Mouse (Mus musculus) myocyte (in vitro differentiated cells): ENCODE measurements around the gene Agmat. TPM values are rescaled to one million over a fixed set of nuclear protein-coding genes. Genes with fewer than 3 reads are reported as not detected.

ENCODE experiments used
- H3K27me3 ChIP-seq: one replicate; pipeline ENCODE4 v1.6.1; 2011; ENCODE audit not compliant: control insufficient read depth, insufficient read depth, insufficient read length
- H3K36me3 ChIP-seq: one replicate; pipeline ENCODE4 v1.6.1; 2011; ENCODE audit not compliant: control insufficient read depth, insufficient read depth
- H3K4me2 ChIP-seq: one replicate; pipeline ENCODE4 v1.6.1; 2011; ENCODE audit warnings: low read depth, control low read depth
- H3K4me3 ChIP-seq: one replicate; pipeline ENCODE4 v1.5.1; 2011; ENCODE audit warnings: mild to moderate bottlenecking, control low read depth, moderate library complexity
- H3K79me2 ChIP-seq: one replicate; pipeline ENCODE4 v1.6.1; 2011; ENCODE audit not compliant: control insufficient read depth, insufficient read depth
- H3ac ChIP-seq: one replicate; pipeline ENCODE4 v1.6.1; 2011; ENCODE audit not compliant: control insufficient read depth, insufficient read length
- CEBPB ChIP-seq: IDR thresholded peaks from 2 replicates; pipeline ENCODE4 v1.6.1; 2011; ENCODE audit warnings: mild to moderate bottlenecking, moderate library complexity; ENCODE audit not compliant: poor library complexity, insufficient read depth, severe bottlenecking
- E2F4 ChIP-seq: IDR thresholded peaks from one replicate; pipeline ENCODE4 v1.6.1; 2011; ENCODE audit warnings: mild to moderate bottlenecking, control low read depth, moderate library complexity; ENCODE audit not compliant: insufficient read depth
- MAX ChIP-seq: IDR thresholded peaks from one replicate; pipeline ENCODE4 v1.6.1; 2011; ENCODE audit warnings: low read depth, mild to moderate bottlenecking, control low read depth
- MYOD1 ChIP-seq, 3 experiments: IDR thresholded peaks; one replicate each; pipeline ENCODE4 v1.6.1; 2011; ENCODE audit warnings: control low read depth in 2 of 3, low read depth in 2 of 3, mild to moderate bottlenecking in 2 of 3, moderate library complexity in 1 of 3; ENCODE audit not compliant: insufficient read length in 2 of 3, control insufficient read depth in 1 of 3
- MYOG ChIP-seq, 3 experiments: IDR thresholded peaks; one replicate each; pipeline ENCODE4 v1.6.1; 2011; ENCODE audit warnings: control low read depth in 2 of 3, low read depth in 2 of 3, mild to moderate bottlenecking in 2 of 3; ENCODE audit not compliant: insufficient read length in 2 of 3, control insufficient read depth in 1 of 3, insufficient read depth in 1 of 3
- POLR2A ChIP-seq: IDR thresholded peaks from one replicate; pipeline ENCODE4 v1.6.1; 2011; ENCODE audit warnings: low read depth, mild to moderate bottlenecking, control low read depth, moderate library complexity; ENCODE audit not compliant: insufficient read length
- POLR2AphosphoS2 ChIP-seq: IDR thresholded peaks from one replicate; pipeline ENCODE4 v1.6.1; 2011; ENCODE audit warnings: low read depth, control low read depth; ENCODE audit not compliant: insufficient read length
- REST ChIP-seq: IDR thresholded peaks from one replicate; pipeline ENCODE4 v1.6.1; 2011; ENCODE audit warnings: mild to moderate bottlenecking, control low read depth, moderate library complexity; ENCODE audit not compliant: insufficient read depth, insufficient read length
- SRF ChIP-seq: IDR thresholded peaks from one replicate; pipeline ENCODE4 v1.6.1; 2011; ENCODE audit warnings: low read depth; ENCODE audit not compliant: control insufficient read depth, insufficient read length
- TCF12 ChIP-seq: IDR thresholded peaks from one replicate; pipeline ENCODE4 v1.6.1; 2011; ENCODE audit warnings: mild to moderate bottlenecking, control low read depth; ENCODE audit not compliant: poor library complexity, insufficient read depth, severe bottlenecking
- TCF3 ChIP-seq: IDR thresholded peaks from one replicate; pipeline ENCODE4 v1.6.1; 2011; ENCODE audit warnings: low read depth, control low read depth; ENCODE audit not compliant: insufficient read length
- USF1 ChIP-seq: IDR thresholded peaks from one replicate; pipeline ENCODE4 v1.6.1; 2011; ENCODE audit warnings: low read depth, mild to moderate bottlenecking, control low read depth, moderate library complexity
- polyA plus RNA-seq: library from polyadenylated mRNA; unstranded; fragments of >200 nt; fragmentation: generic; extraction: Trizol; gene quantifications from one replicate; pipeline ENCODE4 v1.2.1, GENCODE M21; 2012; ENCODE audit warnings: missing spikeins

Agmat gene
- polyA plus RNA-seq, 1 experiment = 0.72 TPM

DNA sequence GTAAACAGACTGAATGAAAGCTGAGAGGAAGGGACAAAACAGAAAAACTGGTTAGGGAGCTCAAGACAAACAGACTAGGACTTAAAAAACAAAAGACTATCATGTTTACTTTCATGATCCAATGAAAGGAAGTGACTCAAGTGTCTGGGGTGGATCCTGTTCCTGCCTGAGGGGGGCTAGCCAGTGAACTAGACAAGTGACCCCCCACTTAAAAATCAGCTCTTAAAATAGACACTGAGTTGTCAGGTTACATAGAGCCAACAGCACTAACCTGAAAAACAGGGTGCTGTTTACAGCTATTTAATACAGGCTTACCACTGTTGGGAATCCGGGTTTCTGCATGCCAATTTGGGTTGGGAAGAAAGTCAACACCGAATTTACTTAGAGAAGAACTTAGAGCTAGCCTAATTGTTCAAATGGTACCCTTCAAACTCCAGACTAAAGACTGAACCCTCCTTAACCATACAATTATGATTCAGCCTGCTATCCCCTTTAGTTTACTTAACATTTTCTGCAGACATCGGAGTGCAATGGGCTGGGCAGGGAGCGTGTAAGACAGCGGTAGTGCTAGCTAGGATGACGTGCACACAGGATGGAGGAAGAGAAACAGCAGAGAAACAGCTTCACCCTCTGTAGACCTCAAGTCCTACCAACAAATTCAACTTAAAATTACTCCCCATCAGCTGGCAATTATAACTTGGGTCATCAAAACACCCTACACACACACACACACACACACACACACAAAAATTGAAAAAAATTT, 25.5 kb upstream of the Agmat start:
- H3K4me3 ChIP-seq = peak overlapping the region; percentile 62

DNA sequence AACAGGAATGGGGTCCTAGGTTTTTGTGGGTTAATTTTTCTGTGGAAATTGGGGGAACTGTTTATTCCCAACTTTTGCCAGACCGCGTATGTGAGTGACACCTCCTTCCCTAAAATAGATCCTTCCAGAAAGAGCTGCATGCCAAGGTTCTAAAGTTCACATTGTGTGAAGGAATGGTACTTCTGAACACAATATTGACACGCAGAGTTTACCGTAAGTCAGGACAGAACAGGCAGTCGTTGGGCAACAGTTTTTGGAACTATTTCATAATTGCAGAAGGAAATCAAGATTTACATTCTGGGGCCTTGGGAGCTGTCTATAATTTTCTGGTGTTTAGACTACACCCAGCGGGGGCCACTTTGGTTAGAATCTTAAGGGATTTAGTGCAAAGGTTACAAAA, 24.5 kb upstream of the Agmat start:
- Histone ChIP-seq H3ac (no peak overlapping the region), H3K4me3 (peak overlapping the region; percentile 62), H3K79me2 (peaks cover 58% of the 10 kb centered on the region), H3K36me3 (peaks cover 10% of the 10 kb centered on the region), H3K27me3 (no peaks in the 10 kb centered on the region), H3K4me2 (peak overlapping the region; percentile 94)
- TF ChIP-seq E2F4 (no peak), POLR2AphosphoS2 (no peak), REST (no peak), USF1 (no peak), MYOG (IDR thresholded peaks at IDR 0.05; ENCODE audit: control insufficient read depth in 1 of 3, insufficient read depth in 1 of 3, insufficient read length in 2 of 3, low read depth in 2 of 3) (no peak), CEBPB (no peak), SRF (no peak), TCF12 (no peak), MAX (no peak), MYOD1 (IDR thresholded peaks at IDR 0.05; ENCODE audit: control insufficient read depth in 1 of 3, insufficient read length in 2 of 3, low read depth in 2 of 3) (no peak), POLR2A (no peak), TCF3 (no peak)

More for the DNA sequence above, 25.5 kb upstream of the Agmat start:
- Histone ChIP-seq H3K79me2 (peaks cover 69% of the 10 kb centered on the region), H3K36me3 (peaks cover 10% of the 10 kb centered on the region), H3K27me3 (no peaks in the 10 kb centered on the region), H3ac (no peak overlapping the region), H3K4me2 (peak overlapping the region; percentile 94)
- no peak for TF ChIP-seq MYOG (IDR thresholded peaks at IDR 0.05; ENCODE audit: control insufficient read depth in 1 of 3, insufficient read depth in 1 of 3, insufficient read length in 2 of 3, low read depth in 2 of 3)
- no peak for TF ChIP-seq MAX
- TF ChIP-seq TCF12 = no peak
- TF ChIP-seq REST = no peak
- TF ChIP-seq POLR2A = no peak
- no peak for TF ChIP-seq E2F4

DNA sequence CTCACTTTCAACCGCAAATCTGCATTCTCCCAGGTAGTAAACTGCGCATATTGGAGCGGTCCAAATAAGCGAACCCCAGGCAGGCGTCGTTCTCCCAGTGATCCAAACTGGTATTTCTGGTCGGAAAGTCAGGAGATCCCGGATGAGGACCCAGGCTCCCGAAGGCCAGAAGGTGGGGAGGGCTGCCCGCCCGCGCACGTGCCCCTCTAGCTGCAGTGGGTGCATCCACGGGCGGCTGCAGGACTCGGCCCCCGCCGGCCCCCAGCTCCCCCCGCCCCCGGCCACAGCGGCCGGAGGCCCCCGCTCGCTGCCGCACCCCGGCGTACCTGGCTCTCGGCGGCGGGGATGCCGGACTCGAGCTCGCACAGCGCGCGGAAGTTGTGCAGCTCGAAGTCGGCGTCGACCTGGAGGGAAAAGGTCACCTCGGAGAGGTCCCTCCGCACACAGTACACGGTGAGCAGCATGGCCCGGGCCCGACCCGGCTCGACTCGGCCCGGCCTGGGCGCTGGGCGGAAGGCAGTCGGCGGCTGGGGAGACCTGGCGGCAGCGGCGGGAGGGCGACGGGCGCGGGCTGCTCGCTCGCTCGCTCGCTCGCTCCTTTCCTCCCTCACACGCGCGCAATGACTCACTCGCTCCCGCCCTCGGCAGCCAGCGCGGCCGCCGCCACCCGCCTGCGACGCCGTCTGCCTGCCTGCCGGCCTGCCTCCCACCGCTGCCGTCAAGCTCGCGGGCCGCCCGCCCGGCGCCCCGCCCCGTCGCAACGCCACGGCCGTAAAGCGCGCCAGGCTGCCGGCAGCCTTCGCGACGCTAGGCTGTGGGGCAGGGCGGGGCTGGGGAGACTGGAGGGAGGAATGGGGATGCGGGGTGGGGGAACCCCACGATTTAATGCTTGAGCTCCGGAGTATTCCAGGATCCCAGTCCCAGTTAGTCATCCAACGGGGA, 23.5 kb upstream of the Agmat start, which contains the start of gene Ddi2:
Ddi2 (minus strand) TSS at position 689 of the 942 bp plus-strand sequence.
- H3K27me3 ChIP-seq = no peaks in the 10 kb centered on the region
- peak within 1 kb of the TSS; percentile 62 for H3K4me3 ChIP-seq
- H3K79me2 ChIP-seq = peaks cover 48% of the 10 kb centered on the region
- H3K4me2 ChIP-seq = peak within 1 kb of the TSS; percentile 96
- peaks cover 10% of the 10 kb centered on the region for H3K36me3 ChIP-seq
- TF ChIP-seq POLR2AphosphoS2 = peak; percentile 83
- no peak for TF ChIP-seq REST
- peak in 2 of 3 experiments; percentile 4 to 32 for TF ChIP-seq MYOD1 (IDR thresholded peaks at IDR 0.05; ENCODE audit: control insufficient read depth in 1 of 3, insufficient read length in 2 of 3, low read depth in 2 of 3)
- TF ChIP-seq POLR2A = peak; percentile 87
- peak in 2 of 3 experiments; percentile 18 to 41 for TF ChIP-seq MYOG (IDR thresholded peaks at IDR 0.05; ENCODE audit: control insufficient read depth in 1 of 3, insufficient read depth in 1 of 3, insufficient read length in 2 of 3, low read depth in 2 of 3)
- TF ChIP-seq E2F4 = no peak
- no peak for TF ChIP-seq MAX
- TF ChIP-seq TCF3 = no peak
- TF ChIP-seq TCF12 = no peak
- no peak for TF ChIP-seq USF1
- no peak for TF ChIP-seq SRF
- no peak for TF ChIP-seq CEBPB
- H3ac ChIP-seq = peak within 1 kb of the TSS; percentile 96

DNA sequence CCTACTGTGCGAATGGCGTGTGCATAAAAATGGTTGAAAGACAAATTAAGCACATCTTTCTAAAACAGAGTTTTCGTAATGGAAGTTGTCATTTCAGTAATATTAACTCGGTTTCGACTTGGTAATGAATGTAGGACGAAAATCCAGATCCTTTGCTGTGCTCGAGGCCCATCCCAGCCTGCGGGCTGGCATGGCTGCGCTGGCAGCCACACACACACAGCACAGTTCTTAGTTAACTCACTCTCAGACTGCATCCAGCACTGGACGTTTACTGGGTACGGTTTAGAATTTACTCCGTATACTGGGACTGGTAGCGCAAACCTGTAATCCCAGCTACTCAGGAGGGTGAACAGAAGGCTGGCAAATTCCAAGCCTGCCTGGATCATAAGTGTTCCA, 22.8 kb upstream of the Agmat start:
- Histone ChIP-seq H3K27me3 (no peaks in the 10 kb centered on the region), H3K36me3 (peaks cover 10% of the 10 kb centered on the region), H3K4me2 (peak overlapping the region; percentile 96), H3K4me3 (peak overlapping the region; percentile 62), H3K79me2 (peaks cover 41% of the 10 kb centered on the region), H3ac (peak overlapping the region; percentile 96)
- no peak for TF ChIP-seq E2F4
- TF ChIP-seq POLR2A = no peak
- no peak for TF ChIP-seq REST
- no peak for TF ChIP-seq MYOD1 (IDR thresholded peaks at IDR 0.05; ENCODE audit: control insufficient read depth in 1 of 3, insufficient read length in 2 of 3, low read depth in 2 of 3)
- no peak for TF ChIP-seq SRF
- no peak for TF ChIP-seq TCF3
- TF ChIP-seq POLR2AphosphoS2 = no peak
- no peak for TF ChIP-seq TCF12
- TF ChIP-seq MAX = no peak
- TF ChIP-seq MYOG (IDR thresholded peaks at IDR 0.05; ENCODE audit: control insufficient read depth in 1 of 3, insufficient read depth in 1 of 3, insufficient read length in 2 of 3, low read depth in 2 of 3) = no peak
- TF ChIP-seq CEBPB = no peak
- TF ChIP-seq USF1 = no peak
